Mouse (Mus musculus) c-Kit-negative CD71-positive TER-119-positive erythroid progenitor cells, embryonic 14.5 days (primary cell): ENCODE data around the gene Nos1ap.

Experiments
- DNase-seq: peaks from one replicate; pipeline ENCODE4 v3.0.0-alpha.2; 2013; ENCODE audit warnings: low read depth, low spot score

Nos1ap gene

DNA sequence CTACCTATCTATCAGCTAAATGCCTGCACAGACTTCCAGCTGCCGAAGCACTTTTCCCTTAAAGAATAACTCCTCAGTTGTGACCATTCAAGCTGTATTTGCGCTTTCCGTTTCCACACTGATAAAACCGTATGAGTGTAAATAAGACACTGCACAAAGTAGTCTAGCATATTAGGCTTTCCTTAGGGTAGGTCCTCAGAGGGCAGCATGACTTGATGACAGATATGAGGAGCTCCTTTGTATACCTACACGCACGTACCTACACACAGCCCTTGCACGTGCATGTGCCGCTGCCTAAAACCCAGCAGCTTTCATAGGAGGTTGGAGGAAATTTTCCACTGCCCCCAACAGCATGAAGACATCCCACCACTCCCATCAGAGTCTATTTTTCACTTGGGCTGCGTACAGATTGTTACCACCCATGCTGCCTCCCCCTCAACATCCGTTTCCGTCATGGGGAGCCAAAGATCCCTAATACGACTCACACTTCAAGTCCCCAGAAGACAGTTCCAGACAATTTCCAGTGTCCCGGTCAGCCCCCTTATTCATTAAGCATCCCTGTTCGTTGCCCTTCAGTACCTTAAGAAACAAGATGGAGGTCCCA, 41.4 kb downstream of the Nos1ap start:
- no peak for DNase-seq

DNA sequence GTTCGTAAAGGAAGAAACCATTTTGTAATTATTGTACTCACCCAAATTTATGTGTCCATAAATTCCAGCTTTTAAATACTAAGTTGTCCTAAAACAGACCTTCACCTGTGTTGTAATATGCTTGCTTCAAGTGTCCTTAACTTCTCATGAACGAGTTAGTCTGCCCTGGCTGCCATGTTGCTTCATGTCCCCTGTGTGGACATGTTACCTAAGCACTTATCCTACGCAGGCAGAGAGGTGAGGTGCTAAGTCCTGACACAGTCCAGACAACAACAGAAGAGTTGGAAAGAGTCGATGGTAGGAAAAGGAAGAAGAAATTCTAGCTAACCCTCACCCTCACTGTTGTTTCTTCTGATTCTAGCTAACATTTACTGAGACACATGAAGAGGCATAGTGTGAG, 43.4 kb downstream of the Nos1ap start:
- no peak for DNase-seq

DNA sequence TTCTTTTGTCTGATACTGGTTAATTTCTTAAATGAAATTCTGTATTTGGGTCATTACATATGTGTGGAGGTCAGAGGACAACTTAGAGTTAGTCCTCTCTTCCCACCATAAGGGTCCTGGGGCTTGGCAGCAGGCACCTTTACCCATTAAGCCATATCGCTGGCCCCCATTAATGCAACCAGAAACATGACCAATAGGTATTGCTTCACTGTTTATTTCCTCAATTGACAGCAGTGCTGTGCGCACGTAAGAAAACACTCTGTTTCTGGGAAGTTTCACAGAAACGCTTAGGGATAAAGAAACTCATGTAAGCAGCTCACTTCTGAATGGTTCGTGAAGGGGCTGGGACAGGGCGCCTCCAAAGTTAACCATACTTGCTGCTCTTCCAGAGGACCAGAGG, 44.4 kb downstream of the Nos1ap start:
- DNase-seq: no peak

DNA sequence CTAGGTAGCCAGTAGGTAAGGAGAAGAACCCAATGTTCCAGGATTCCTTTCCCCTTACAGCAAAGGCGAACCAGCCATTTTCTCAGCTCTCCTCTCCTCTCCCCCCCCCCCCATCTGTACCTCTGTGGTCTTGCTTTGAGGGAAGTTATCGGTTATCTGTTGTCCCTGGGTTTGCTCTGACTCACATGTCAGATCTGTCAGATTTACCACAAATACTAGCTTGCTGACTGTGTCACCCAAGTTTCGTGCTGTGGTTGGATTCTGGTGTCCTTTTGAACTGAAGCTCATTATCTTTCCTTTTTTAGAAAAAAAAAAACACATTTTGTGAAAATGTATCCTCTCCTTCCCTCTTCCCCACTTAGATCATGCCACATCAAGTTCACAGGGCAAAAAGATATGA, 50.2 kb downstream of the Nos1ap start:
- no peak for DNase-seq

DNA sequence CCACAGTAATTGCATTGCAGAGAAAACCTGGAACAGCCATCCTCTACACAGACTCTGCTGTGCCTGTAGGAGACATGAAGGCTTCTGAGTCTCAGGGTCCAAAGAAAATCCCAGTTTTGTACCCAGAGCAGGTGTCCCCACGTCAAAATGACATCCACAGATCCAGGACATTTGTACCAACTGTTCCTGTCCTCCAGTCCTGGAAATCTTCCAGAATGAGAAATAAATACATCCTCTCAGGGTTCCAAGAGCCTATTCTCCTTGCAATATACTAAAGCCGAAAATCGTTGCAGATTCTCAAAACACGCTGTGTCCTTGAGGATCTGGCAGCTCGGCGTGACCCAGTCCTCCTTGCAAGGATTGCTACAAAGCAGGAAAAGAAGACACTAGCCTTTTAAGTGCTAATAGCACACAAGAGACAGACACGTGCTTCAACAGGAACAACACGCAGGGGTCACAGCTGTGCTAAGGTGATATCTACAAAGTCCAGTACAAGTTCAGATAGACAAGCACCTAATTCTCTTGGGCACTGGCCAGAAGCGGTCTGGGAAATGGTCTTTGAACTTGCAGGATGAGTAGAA, 51.1 kb downstream of the Nos1ap start:
- no peak for DNase-seq

DNA sequence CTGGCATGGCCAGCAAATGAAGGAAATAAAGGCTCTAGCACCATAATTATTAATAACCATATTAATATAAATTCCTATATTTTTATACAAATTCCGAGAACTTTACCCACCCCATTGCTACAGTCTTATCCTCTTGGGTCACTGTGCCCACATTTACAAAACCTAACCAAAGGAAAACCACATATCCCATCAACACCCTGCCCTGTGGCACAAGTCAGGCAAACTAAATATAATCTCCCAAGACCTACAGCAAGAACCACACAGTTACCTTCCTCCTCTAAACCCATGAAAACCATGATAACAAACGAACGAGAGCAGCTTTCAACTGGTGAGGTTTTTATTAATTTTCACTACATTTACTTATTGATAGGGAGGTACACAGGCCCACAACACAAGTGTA, 53.3 kb downstream of the Nos1ap start:
- DNase-seq: no peak

DNA sequence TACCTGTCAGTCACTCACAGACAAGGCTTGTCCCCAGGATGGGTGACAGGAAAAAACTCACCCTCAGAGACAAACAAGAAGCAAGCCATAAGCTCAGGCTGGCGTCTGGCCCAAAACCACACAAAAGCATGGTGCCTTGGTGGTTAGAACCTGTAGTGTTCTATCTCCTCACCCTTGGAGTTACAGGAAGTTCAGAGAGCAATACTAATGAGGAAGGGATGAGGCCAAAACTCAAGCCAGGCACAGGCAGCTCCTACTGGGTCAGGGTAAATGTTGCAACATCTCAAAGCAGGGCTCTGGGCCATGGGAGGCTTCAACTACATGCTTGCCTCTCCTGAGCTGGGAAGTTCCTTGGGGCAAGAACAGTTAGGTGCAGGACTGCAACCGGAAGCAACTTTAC, 54.4 kb downstream of the Nos1ap start:
- no peak for DNase-seq

DNA sequence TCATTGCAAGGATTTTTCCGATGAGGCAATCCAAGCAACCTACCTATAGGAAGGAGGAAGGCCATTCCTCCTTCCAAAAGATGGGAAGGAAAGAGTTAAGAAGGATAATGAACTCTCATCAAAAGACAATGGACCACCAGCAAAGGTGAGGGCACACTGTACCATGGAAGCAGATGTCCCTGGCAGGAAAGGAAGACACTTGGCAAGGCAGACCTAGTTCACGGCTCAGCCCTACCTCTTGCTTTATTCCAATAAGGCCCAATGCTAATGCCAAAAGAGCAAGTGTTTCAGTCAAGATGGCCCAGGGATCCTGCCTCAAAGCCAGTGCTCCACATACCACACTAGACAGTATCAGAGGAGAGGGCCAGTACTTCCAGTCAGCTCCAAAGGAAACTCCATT, 58.4 kb downstream of the Nos1ap start:
- DNase-seq: no peak

DNA sequence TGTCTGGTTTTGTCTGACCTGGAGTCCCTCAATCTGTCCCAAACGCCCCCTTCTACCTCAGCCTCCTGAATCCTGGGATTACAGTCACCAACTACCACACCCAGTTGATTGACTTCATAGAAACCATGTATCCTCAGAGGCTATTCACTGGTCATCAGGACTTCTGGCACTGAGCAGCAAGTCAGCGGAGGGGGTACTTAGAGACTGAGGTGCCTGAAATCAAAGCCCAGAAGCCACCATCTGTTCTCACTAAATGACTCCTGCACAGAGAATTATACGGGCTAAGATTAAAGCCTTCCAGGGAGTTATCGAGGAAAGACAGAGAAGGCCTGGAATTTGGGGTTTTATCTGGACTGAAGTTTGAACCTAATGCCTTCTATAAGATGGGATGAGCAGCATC, 59.2 kb downstream of the Nos1ap start:
- DNase-seq: no peak

DNA sequence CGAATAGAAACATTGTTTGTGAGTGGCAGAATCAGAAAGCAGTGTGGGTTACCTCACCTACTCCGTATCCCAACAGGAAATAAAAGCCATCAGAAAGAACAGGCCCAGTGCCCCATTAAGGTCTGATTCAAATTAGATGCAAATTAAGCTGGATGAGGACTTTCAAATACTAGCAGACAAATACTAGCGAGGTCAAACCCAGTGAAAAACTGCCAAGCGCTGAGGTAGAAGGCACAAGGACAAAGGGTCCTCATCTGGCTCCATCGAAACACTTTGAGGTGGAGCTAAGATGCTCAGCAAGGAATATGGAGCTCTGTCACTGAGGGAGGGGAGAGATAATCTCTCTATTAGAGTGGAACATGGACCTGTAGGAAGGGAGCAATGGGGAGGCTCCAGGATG, 66.8 kb downstream of the Nos1ap start:
- no peak for DNase-seq

DNA sequence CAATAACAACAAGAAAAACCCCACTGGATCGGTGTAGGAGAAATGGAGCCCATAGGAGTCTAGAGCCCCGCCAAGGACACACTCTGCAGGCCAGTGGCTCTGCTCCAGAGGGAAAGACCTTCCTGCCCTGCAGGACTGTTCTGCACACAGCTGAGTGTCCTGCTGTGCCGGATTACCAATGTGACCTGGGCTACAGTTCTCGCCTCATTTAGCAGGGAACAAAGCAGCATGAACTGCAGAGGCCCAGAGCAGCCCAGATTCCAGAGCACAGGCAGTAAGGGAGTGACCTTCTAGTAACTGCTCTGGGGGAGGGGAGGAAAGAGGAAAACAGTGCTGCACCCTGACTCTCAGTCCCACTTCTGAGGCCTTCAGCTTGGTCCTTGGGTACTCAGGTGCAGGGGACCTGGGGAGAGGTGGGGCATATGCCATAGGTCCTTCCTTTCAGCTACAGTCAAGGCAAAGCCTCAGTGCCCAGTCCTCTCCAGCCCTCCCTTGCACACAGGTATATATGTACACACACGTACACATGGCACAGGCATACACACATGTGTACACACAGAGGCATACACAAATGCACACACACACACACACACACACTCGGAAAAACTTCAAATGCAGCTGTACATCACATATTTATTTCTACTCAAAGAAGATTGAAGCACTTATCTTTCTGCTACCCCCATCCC, 68.0 kb downstream of the Nos1ap start:
- DNase-seq: no peak

DNA sequence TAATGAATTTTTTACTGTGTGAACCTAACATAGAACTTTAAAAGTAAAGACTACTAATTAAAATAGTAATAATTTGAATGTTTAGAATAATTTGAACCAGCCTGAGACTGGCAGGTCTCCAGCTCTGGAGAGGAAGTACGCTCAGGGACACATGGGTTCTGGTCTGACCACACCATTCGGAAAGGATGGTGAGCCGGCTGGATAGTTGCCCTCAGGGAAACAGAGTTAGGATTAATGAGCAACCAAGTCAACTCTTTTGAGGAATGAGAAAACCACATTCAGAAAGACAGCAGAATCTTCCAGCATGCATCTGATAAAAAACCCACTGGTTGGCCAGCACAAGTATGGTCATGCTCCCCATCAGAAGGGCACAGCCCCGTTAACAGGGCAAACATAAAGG, 69.5 kb downstream of the Nos1ap start:
- no peak for DNase-seq

DNA sequence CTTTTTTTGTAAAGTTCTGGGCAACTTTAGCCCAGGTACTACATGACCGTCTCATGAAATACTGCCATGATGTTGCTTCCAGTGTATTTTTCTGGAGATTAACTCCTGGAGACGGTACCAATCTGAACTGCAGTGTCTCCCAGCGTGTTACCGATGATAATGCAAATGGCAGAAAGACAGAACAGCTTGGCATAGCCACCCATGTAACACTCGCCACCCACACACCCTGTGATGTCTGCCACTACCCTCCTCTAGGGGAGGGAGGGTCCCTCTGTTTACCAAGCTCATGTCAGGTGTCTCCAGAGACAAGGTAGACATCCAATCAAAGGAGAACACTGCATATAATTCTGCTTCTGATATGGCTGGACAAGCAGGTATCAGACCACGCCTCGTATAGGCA, 70.0 kb downstream of the Nos1ap start:
- DNase-seq: no peak

DNA sequence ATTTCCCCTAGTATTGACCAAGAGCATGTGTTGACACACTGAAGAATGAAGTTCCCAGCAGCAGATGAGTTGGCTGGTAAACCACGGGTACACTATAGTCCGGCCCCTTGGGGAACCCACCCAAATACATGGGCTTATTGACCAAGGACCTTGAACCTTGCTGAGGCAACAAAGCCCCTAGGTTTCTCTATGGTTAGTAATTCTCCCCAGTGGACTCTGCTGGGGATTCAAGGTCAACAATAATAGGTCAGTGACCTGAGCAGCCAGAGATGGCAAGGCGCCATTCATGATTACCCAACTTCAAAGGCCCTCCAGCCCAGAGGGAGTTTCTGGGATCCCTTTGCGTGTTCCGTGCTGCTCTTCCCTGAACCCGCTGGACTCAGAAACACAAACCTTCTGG, 73.5 kb downstream of the Nos1ap start:
- no peak for DNase-seq

DNA sequence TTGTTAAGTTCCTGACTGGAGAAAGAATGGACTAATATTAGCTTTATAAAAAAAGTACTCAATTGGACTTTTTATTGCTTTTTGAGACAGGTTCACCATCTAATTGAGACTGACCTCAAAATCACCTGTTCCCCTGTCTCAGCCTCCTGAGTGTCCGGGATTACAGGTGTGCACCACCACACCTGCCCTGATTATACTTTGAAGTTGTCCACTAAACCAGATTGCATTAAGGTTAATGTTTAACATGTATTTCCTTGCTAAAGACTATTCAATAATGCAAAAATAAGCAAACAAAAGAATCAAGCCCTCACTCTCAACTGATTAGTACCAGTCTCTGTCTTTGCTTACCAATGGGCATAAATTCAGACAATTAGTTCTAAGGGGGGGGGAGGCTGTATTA, 74.2 kb downstream of the Nos1ap start:
- no peak for DNase-seq

DNA sequence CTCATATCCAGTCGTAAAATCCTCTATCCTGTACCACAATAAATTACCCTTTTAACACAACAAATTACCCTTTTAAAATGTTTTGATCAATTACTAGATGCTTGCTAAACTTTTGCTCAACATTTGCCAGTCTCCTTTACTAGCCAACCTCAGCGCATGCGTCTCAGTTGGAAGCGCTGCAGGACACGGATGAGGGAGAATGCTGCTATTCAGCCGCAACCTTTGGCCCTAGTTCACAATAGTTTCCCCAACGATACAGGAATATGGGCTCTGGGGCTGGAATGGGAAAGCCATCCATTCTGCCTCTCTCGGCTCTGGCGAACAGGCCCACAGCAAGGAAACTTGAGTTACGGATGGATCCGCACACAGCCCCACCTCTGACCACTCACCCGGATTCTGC, 75.4 kb downstream of the Nos1ap start:
- no peak for DNase-seq

DNA sequence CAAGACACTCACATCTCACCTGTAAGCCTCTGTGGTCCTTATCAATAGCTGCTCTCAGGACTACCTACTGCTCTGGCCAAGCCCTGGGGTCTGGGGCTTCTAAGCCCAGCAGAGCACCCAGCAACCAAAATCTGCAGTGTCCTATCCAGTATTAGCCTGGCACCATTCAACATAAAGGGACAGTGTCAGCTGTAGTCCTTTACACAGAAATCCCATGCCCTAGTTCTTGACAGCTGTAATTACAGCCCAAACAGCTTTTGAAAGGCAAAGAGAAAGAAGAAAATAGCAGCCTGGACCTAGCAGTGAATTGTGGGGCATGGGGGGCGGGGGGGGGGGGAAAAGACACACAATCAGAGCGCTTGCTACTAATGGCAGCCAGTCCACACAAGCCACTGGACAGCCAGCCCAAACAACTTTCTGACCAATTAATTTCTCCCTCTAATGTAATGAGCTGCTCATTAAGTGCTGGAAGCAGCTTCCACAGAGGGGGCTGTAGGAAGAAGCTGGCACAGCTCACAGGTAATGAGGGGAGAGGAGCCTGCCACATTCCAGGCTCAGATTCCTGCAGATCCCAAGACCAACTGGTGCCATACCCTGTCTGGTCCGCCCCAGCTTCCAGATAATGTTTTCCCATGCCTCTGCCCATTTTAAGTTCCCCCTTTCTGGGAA, 77.1 kb downstream of the Nos1ap start:
- no peak for DNase-seq

DNA sequence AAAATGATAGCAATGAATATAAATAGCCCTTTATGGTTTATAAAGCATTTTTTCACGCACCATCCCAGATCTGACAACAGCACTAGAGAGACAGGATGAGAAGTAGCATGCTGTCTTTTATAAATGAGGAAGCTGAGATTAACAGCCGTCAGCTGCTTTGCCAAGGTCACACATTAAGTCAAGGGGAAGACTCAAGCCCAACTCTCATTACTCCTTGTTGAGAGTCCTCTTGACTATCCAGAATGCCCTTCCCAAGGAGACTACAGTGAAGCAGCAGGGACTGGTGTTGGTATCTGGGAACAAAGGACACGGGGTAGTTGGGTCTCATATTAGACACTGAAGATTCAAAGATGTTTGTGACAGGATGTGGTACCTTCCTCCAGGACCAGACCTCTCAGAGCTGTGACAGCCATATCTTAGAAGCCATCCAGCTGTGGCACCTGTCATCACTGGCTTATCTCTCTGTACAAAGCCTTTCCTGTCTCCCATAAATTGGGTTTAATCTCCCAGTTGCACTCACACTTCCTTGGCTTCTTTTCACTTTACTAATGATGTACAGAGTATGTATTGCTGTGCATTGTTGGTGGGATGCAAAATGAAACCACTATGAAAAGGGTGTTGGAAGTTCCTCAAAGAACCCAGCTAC, 78.9 kb downstream of the Nos1ap start:
- no peak for DNase-seq

DNA sequence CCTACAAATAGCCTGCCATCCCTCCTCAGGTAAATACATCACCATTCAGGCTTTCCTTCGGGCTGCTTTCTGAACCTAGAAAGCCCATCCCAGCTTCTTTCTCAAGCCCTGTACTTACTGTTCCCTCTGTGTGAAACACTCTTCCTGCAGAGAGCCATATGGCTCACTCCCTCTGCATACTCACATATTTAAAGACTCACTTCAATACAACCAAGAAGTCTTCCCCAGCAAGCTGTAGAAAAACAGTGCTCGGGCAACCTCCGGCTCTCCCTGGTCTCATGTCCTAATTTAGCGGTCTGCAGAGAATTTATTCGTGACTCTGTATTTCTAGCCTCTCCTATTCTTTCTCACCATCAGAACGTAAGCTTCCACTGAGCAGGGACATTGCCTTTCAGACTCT, 83.4 kb downstream of the Nos1ap start:
- DNase-seq: no peak

DNA sequence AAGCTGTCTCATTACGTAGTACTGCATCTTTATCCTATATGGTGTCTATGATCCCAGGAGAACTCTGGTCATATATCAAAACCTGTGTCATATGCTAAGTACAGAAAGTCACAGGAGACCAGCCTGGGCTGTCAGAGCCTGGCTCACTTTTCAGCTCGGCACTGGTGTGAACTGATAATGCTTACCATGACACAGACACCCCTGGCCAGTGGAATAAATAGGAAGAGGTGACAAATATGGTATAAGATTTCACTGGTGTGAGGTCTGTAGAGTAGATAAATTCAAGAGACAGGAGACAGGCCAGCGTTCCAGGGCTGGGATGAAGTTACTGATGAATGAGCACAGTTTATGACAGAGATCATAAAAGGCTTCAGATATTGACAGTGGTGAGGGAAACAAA, 84.6 kb downstream of the Nos1ap start:
- no peak for DNase-seq

DNA sequence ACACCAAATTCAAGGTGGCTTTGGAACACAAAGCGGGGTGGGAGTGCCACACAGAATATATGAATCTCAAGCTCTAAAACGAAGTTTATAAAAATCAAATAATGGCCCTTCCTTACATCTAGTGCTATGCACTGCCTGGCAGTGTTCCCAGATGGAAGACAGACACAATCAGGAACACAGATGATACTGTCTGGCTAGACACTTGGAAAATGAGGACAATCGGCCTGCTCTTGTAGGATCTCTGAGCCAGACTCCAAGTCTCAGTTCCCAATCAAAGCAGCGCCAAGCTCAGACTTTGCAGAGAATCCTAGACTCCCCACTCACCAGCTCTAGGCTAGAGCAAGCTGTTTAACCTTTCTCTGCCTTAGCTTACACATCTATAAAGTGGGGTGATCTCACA, 85.3 kb downstream of the Nos1ap start:
- DNase-seq: no peak

DNA sequence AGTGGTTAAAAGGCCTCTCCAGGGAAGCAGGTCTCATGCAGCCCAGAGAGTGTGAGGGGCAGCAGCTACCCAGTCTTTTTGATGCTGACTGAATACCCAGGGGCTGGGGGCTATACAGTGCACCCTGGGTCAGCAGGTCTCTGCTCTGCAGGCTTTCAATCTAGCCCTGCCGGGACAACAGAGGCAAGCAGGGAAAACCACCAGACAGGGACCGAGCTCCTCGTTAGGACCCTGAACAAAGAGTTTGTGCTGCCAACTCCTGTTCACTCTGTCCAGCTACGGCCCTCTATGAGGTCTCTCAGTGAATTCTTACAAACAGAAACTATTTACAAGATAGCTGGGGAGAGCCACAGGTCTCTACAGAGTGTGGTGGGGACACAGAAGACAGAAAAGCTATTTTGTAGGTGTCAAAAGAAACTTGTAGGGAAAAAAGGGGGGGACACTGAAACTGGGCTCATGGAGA, 86.4 kb downstream of the Nos1ap start:
- DNase-seq: no peak
